Mouse (Mus musculus) thymus, adult 2 months (tissue): ENCODE data around the gene Inka1.
A peak's percentile ranks its signal among the peaks of the same experiment; 100 is the strongest.

ENCODE experiments used
- CTCF ChIP-seq: fragments of 200-500 bp; IDR thresholded peaks from 2 replicates; pipeline ENCODE4 v1.5.1; 2012; ENCODE audit warnings: mild to moderate bottlenecking, control low read depth, low read length, moderate library complexity, borderline replicate concordance; ENCODE audit not compliant: control insufficient read depth, poor library complexity, insufficient read depth; ENCODE audit errors: extremely low read depth
- POLR2A ChIP-seq: fragments of 200-500 bp; IDR thresholded peaks from 2 replicates; pipeline ENCODE4 v1.6.1; 2012; ENCODE audit warnings: mild to moderate bottlenecking, low read length, control low read depth, moderate library complexity; ENCODE audit not compliant: control insufficient read depth, poor library complexity, insufficient read depth; ENCODE audit errors: extremely low read depth

DNA sequence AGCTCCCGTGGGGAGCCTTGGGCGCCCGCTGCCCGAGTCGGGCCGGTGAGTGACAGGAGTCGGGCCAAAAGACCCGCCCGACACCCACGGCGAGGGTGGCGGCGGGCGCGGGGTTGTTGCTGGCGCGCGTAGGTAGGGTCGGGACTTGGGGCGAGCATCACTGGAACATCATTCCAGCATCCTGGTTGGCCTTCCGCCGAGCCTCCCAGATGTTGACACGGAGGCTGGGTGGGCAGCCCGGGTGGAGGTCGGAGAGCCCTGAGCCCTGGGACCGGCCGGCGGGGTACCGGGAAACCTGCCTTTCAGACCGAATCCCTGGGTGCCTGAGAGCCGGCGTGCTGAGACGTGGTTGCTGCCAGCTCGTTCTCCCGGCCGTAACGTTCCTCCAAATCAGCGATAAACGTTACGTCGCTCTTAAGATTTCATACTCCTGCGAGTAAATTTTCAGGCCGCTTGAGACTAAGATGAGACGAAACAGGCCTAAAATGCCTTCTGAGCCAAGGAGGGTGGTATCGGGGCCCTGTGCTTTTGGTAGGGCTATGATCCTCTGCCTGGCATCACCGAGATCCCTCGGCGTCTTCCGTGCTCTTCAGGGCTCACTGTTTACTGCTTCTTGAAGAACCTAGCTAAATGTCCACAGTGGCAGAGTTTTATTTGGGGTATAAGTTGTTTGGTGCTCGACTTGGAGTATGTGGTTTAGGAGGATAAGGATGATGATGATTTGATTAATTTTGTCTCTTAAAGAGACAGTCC is 17.3 kb upstream of the Inka1 start:
- TF ChIP-seq CTCF (no peak), POLR2A (peak; percentile 14; the same call in 1 of the 2 replicates)
